Mouse (Mus musculus): ENCODE measurements around the gene Cul1. TPM values are rescaled to one million over a fixed set of nuclear protein-coding genes. Genes with fewer than 3 reads are reported as not detected.

Gene Cul1
- polyA plus RNA-seq, 1 experiment from 2014 or later: 61.1 TPM

DNA sequence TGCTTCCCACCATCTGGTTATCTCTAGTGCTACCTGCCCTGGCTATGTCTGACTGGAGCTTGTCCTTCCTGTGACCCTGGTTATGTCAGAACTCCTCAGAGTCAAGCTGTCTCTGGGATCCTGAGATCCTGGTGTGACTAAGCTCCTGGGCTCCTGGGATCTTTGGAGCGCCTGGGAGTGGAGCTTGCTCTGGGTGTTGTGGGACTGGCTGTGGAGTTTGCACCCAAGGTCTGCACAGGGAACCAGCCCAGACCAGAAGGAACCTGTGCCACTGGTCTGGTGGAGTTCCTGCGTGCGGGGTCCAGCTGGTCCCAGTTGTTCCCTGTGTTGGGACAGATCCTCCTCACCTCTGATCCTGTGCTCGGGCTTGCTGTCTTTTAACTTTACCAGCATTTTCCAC is 41.4 kb downstream of the Cul1 start:
- DNase-seq (ENCODE audit: low spot score): peak; percentile 59
- WGBS: 59% methylated on average over 4 of the region's 4 CpGs

DNA sequence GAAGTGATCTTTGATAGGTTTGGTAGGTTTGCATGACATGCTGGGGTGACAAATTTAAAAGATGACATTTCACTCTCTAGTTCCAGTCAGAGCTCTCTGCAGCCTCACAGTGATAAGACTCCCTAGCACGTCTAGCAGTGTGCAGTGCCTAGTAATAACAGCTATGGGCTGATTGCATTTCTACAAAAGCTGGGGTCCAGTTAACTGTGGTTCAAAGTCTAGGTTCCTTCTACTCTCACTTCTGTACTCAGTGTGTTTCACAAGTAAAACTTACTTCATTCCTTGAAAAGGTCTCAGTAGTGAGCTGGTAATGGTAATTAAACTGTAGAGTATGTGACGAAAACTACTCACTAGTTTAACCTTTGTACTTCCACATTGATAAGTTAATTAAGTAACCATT is 66.8 kb downstream of the Cul1 start:
- DNase-seq (ENCODE audit: low spot score) (no peak), ATAC-seq (ENCODE audit: low FRiP score, low TSS enrichment) (no peak)
- H3K27me3 ChIP-seq (ENCODE audit: control insufficient read depth, insufficient read depth, low read length): no peaks in the 10 kb centered on the region
- H3K4me2 ChIP-seq (replicated peaks; ENCODE audit: low read depth): no peak overlapping the region
- 84% methylated on average over 2 of the region's 2 CpGs for WGBS
- H3K4me1 ChIP-seq (replicated peaks; ENCODE audit: control insufficient read depth, insufficient read depth): no peaks in the 10 kb centered on the region
- H3K27ac ChIP-seq (replicated peaks): no peak overlapping the region
- no peaks in the 10 kb centered on the region for H3K9me3 ChIP-seq (ENCODE audit: control insufficient read depth, low read length)
- TF ChIP-seq EP300 (optimal IDR thresholded peaks at IDR 0.05) (no peak), CTCF (IDR thresholded peaks at IDR 0.05; ENCODE audit: low read depth) (no peak)
- no peak overlapping the region for H3K4me3 ChIP-seq (ENCODE audit: low read depth, low read length)
- peaks cover 37% of the 10 kb centered on the region for H3K36me3 ChIP-seq (ENCODE audit: control insufficient read depth, insufficient read depth, low read length)
- no peak overlapping the region for H3K9ac ChIP-seq (ENCODE audit: low read length)

More for the DNA sequence above, 41.4 kb downstream of the Cul1 start:
- no peaks in the 10 kb centered on the region for H3K27me3 ChIP-seq (ENCODE audit: control insufficient read depth, insufficient read depth, low read length)
- H3K9ac ChIP-seq (ENCODE audit: low read length): no peak overlapping the region
- H3K27ac ChIP-seq (replicated peaks): no peak overlapping the region; the same call in 1 of the 2 replicates
- H3K4me1 ChIP-seq (replicated peaks; ENCODE audit: control insufficient read depth, insufficient read depth): no peaks in the 10 kb centered on the region
- no peaks in the 10 kb centered on the region for H3K36me3 ChIP-seq (ENCODE audit: control insufficient read depth, insufficient read depth, low read length)
- H3K4me3 ChIP-seq (ENCODE audit: low read depth, low read length): no peak overlapping the region
- H3K9me3 ChIP-seq (ENCODE audit: control insufficient read depth, low read length): no peaks in the 10 kb centered on the region
- ATAC-seq (ENCODE audit: low FRiP score, low TSS enrichment): peak; percentile 93
- TF ChIP-seq EP300 (optimal IDR thresholded peaks at IDR 0.05): no peak
- no peak for TF ChIP-seq CTCF (IDR thresholded peaks at IDR 0.05; ENCODE audit: low read depth)
- H3K4me2 ChIP-seq (replicated peaks; ENCODE audit: low read depth): no peak overlapping the region

DNA sequence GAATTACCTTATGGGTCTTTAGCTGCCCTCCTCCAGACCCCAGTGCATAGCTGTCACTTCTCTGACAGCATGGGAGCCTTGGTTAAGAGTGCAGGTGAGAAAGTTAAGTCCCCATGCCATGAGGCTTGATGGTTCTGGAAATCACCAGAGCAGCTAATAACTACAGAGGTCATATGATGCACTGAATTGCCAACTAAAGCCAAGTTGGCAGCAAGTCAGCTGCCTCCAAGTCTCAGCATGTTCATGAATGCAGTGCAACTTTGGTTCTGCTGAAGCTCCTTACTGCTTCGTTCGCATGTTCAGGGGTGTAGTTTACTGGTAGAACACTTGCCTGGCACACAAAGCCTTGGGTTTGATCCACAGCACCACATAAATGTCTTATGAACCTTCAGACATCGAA is 69.2 kb downstream of the Cul1 start:
- Histone ChIP-seq H3K4me1 (replicated peaks; ENCODE audit: control insufficient read depth, insufficient read depth) (no peaks in the 10 kb centered on the region), H3K27ac (replicated peaks) (no peak overlapping the region), H3K27me3 (ENCODE audit: control insufficient read depth, insufficient read depth, low read length) (no peaks in the 10 kb centered on the region), H3K36me3 (ENCODE audit: control insufficient read depth, insufficient read depth, low read length) (peaks cover 34% of the 10 kb centered on the region), H3K9ac (ENCODE audit: low read length) (no peak overlapping the region), H3K4me2 (replicated peaks; ENCODE audit: low read depth) (no peak overlapping the region), H3K9me3 (ENCODE audit: control insufficient read depth, low read length) (no peaks in the 10 kb centered on the region), H3K4me3 (ENCODE audit: low read depth, low read length) (no peak overlapping the region)
- WGBS: 80% methylated on average over 3 of the region's 3 CpGs
- DNase-seq (ENCODE audit: low spot score) (no peak), ATAC-seq (ENCODE audit: low FRiP score, low TSS enrichment) (no peak)
- TF ChIP-seq CTCF (IDR thresholded peaks at IDR 0.05; ENCODE audit: low read depth) (no peak), EP300 (optimal IDR thresholded peaks at IDR 0.05) (no peak)

DNA sequence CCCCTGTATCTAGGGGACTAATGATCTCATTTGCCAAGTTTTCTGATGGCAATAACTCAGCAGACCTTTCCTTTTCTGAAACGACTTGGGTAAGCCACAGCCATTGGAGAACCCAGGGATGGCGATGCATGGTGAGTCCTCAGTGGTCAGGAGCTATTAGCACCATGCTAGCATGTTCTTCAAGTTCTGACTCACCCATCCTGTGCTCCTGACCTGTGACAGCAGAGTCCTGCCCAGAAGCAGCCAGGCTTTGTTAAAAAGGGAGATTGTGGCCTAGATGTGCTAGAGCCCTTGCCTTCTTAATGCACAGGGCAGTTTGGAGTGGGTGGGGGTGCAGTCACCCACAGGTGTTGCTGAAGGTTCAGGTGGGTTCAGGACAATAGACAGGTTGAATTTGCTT is 71.8 kb downstream of the Cul1 start:
- TF ChIP-seq EP300 (optimal IDR thresholded peaks at IDR 0.05) (no peak), CTCF (IDR thresholded peaks at IDR 0.05; ENCODE audit: low read depth) (no peak)

DNA sequence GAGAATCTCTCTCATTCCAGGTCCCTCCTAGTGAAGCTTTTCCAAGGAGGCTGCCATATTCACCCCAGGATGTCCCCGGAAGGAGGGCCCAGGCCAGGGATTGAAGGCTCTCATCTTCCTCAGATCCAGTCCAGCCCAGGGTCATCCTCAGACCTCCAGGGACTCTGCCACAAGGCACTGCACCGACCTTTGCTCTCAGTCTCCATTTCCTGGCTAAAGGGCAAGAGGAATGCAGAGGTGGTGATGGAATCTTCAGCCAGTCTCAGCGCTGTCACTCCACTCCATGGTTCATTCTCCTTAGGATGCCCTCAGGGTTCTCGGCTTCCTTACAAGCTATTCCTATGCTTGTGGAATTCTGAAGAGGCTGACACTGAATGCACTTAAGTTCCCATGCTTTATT is 73.2 kb downstream of the Cul1 start:
- H3K4me2 ChIP-seq (replicated peaks; ENCODE audit: low read depth): no peak overlapping the region
- DNase-seq (ENCODE audit: low spot score) (no peak), ATAC-seq (ENCODE audit: low FRiP score, low TSS enrichment) (peak; percentile 8; the same call in 1 of the 2 replicates)
- H3K27me3 ChIP-seq (ENCODE audit: control insufficient read depth, insufficient read depth, low read length): no peaks in the 10 kb centered on the region
- H3K27ac ChIP-seq (replicated peaks): no peak overlapping the region
- no peaks in the 10 kb centered on the region for H3K9me3 ChIP-seq (ENCODE audit: control insufficient read depth, low read length)
- TF ChIP-seq CTCF (IDR thresholded peaks at IDR 0.05; ENCODE audit: low read depth) (no peak), EP300 (optimal IDR thresholded peaks at IDR 0.05) (no peak)
- no peak overlapping the region for H3K9ac ChIP-seq (ENCODE audit: low read length)
- 84% methylated on average over 4 of the region's 4 CpGs for WGBS
- H3K36me3 ChIP-seq (ENCODE audit: control insufficient read depth, insufficient read depth, low read length): peaks cover 20% of the 10 kb centered on the region
- no peaks in the 10 kb centered on the region for H3K4me1 ChIP-seq (replicated peaks; ENCODE audit: control insufficient read depth, insufficient read depth)
- H3K4me3 ChIP-seq (ENCODE audit: low read depth, low read length): no peak overlapping the region

More for the DNA sequence above, 71.8 kb downstream of the Cul1 start:
- Histone ChIP-seq H3K27ac (replicated peaks) (no peak overlapping the region), H3K9me3 (ENCODE audit: control insufficient read depth, low read length) (no peaks in the 10 kb centered on the region), H3K4me3 (ENCODE audit: low read depth, low read length) (no peak overlapping the region), H3K27me3 (ENCODE audit: control insufficient read depth, insufficient read depth, low read length) (no peaks in the 10 kb centered on the region), H3K9ac (ENCODE audit: low read length) (no peak overlapping the region), H3K36me3 (ENCODE audit: control insufficient read depth, insufficient read depth, low read length) (peaks cover 26% of the 10 kb centered on the region), H3K4me1 (replicated peaks; ENCODE audit: control insufficient read depth, insufficient read depth) (no peaks in the 10 kb centered on the region), H3K4me2 (replicated peaks; ENCODE audit: low read depth) (no peak overlapping the region)
- ATAC-seq (ENCODE audit: low FRiP score, low TSS enrichment) (no peak), DNase-seq (ENCODE audit: low spot score) (no peak)
- WGBS: 76% methylated on average over 2 of the region's 2 CpGs

DNA sequence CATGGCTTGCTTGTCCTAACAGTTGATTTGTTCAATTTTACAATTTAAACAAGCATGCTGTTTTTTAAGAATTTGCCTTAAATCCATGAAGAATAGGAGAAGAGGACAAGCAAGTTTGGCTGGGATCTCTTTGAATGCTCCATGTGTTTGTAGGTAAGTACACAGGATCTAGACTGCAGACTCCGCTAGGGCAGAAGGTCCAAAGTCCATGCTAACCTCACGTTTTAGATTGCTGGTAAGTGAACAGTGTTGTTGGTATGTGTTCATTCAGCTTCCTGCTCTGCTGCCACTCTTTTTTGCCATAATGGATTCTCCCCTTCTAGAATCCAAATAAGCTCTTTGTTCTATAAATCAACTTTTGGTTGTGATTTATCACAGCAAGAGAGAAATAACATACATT is 73.9 kb downstream of the Cul1 start:
- Histone ChIP-seq H3K36me3 (ENCODE audit: control insufficient read depth, insufficient read depth, low read length) (peaks cover 20% of the 10 kb centered on the region), H3K9me3 (ENCODE audit: control insufficient read depth, low read length) (no peaks in the 10 kb centered on the region), H3K27me3 (ENCODE audit: control insufficient read depth, insufficient read depth, low read length) (no peaks in the 10 kb centered on the region), H3K9ac (ENCODE audit: low read length) (no peak overlapping the region), H3K4me1 (replicated peaks; ENCODE audit: control insufficient read depth, insufficient read depth) (no peaks in the 10 kb centered on the region), H3K4me2 (replicated peaks; ENCODE audit: low read depth) (no peak overlapping the region), H3K4me3 (ENCODE audit: low read depth, low read length) (no peak overlapping the region), H3K27ac (replicated peaks) (no peak overlapping the region)
- ATAC-seq (ENCODE audit: low FRiP score, low TSS enrichment) (peak; percentile 83), DNase-seq (ENCODE audit: low spot score) (peak; percentile 43)
- 62% methylated on average over 2 of the region's 2 CpGs for WGBS
- TF ChIP-seq EP300 (optimal IDR thresholded peaks at IDR 0.05) (no peak), CTCF (IDR thresholded peaks at IDR 0.05; ENCODE audit: low read depth) (no peak)
